Mouse (Mus musculus): ENCODE results near the gene Grik3.

Gene Grik3

GRCm38 (mm10) chr4:125490661-125491504, at the start of gene Grik3:
Grik3 (plus strand) TSS chr4:125490700.
- DNase-seq, result no peak

- DNase-seq, result no peak
Observed at GRCm38 (mm10) chr4:125441821-125442220, 48.7 kb upstream of the Grik3 start.

- no peak for DNase-seq
Observed at GRCm38 (mm10) chr4:125444366-125444765, 46.1 kb upstream of the Grik3 start.

GRCm38 (mm10) chr4:125450602-125451321, 39.7 kb upstream of the Grik3 start:
- no peak for DNase-seq

- no peak for DNase-seq
Observed at GRCm38 (mm10) chr4:125451821-125452220, 38.7 kb upstream of the Grik3 start.

GRCm38 (mm10) chr4:125456506-125456905, 34.0 kb upstream of the Grik3 start:
- no peak for DNase-seq

GRCm38 (mm10) chr4:125457152-125458093, 33.1 kb upstream of the Grik3 start:
- no peak for DNase-seq

GRCm38 (mm10) chr4:125459791-125460190, 30.7 kb upstream of the Grik3 start:
- no peak for DNase-seq

GRCm38 (mm10) chr4:125469711-125470372, 20.7 kb upstream of the Grik3 start:
- no peak for DNase-seq

GRCm38 (mm10) chr4:125474903-125475302, 15.6 kb upstream of the Grik3 start:
- no peak for DNase-seq

- no peak for DNase-seq
Observed at GRCm38 (mm10) chr4:125478071-125478470, 12.4 kb upstream of the Grik3 start.

GRCm38 (mm10) chr4:125481256-125481655, 9.2 kb upstream of the Grik3 start:
- no peak for DNase-seq

- no peak for DNase-seq
Observed at GRCm38 (mm10) chr4:125484131-125484530, 6.4 kb upstream of the Grik3 start.

- no peak for DNase-seq
Observed at GRCm38 (mm10) chr4:125485416-125486239, 4.9 kb upstream of the Grik3 start.

GRCm38 (mm10) chr4:125486616-125487015, 3.9 kb upstream of the Grik3 start:
- DNase-seq, result no peak

GRCm38 (mm10) chr4:125487031-125487430, 3.5 kb upstream of the Grik3 start:
- DNase-seq, result no peak

GRCm38 (mm10) chr4:125488796-125489637, 1.5 kb upstream of the Grik3 start:
- no peak for DNase-seq

GRCm38 (mm10) chr4:125489901-125490590, 454 bp upstream of the Grik3 start:
- no peak for DNase-seq

GRCm38 (mm10) chr4:125491505-125492121, 1.1 kb downstream of the Grik3 start:
- no peak for DNase-seq

Data from heart, adult 11 months (tissue).